Mouse (Mus musculus) bone marrow, adult 2 months (tissue): Measurements from ENCODE around the gene Zfp763.

Experiments
- CTCF ChIP-seq: fragments of 200-500 bp; IDR thresholded peaks from 2 replicates; pipeline ENCODE4 v1.5.1; 2011; ENCODE audit warnings: low read length, control low read depth; ENCODE audit not compliant: control insufficient read depth, insufficient read depth
- POLR2A ChIP-seq: fragments of 200-500 bp; IDR thresholded peaks from 2 replicates; pipeline ENCODE4 v1.6.1; 2011; ENCODE audit warnings: low read depth, mild to moderate bottlenecking, control low read depth, low read length, borderline replicate concordance; ENCODE audit not compliant: control insufficient read depth

DNA sequence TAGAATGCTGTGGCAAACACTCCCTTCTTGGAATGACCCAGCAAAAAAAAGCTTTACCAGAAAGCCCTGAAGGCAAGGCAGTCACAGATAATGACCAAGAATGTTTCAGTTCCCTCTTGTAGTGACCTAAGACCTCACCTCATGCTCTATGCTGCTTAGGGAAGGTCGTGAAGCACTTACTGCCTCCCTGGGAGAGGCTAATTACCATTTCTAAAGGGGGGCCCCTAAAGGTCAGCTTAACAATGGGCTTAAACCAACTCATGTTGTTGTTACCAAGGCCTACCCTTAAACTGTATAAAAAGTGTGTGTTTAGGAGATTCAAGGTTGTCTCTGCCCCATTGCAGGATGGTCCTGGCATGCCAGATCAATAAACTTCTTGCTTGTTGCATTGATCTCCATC is 29.8 kb upstream of the Zfp763 start:
- TF ChIP-seq POLR2A (no peak), CTCF (no peak)
